Mouse (Mus musculus) ES-E14 (cell line): ENCODE results near the gene Trio.

Experiments
- CHD2 ChIP-seq: IDR thresholded peaks from 2 replicates; pipeline ENCODE4 v1.6.1; 2014; ENCODE audit warnings: mild to moderate bottlenecking, low read depth, low read length, inconsistent platforms
- MAFK ChIP-seq: IDR thresholded peaks from 2 replicates; pipeline ENCODE4 v1.6.1; 2014; ENCODE audit warnings: mild to moderate bottlenecking, low read depth, low read length, inconsistent platforms; ENCODE audit not compliant: insufficient read depth
- ZNF384 ChIP-seq: IDR thresholded peaks from 2 replicates; pipeline ENCODE4 v1.6.1; 2012; ENCODE audit warnings: low read depth, low read length, inconsistent platforms

DNA sequence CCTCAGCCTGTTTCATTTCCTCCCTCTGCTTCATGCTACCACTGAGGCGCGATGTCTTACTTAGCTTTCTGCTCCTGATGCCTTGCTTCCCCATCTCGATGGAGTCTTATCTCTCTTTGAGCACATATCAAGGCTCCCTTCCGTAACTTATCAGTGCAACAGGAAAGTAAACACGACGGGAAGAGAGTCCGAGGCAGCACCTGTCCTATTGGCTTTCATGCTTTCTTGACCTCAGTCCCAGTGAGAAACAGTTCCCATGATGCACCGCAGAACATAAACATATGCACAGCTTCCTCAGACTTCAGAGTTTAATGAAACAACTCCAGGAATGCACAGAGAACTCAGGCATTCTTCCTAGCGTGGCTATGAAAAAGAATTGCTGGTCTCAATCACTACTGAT is 65.0 kb downstream of the Trio start:
- TF ChIP-seq MAFK = no peak
- no peak for TF ChIP-seq CHD2
- TF ChIP-seq ZNF384 = no peak
